Mouse (Mus musculus): ENCODE data around the gene Pik3cd.

DNA sequence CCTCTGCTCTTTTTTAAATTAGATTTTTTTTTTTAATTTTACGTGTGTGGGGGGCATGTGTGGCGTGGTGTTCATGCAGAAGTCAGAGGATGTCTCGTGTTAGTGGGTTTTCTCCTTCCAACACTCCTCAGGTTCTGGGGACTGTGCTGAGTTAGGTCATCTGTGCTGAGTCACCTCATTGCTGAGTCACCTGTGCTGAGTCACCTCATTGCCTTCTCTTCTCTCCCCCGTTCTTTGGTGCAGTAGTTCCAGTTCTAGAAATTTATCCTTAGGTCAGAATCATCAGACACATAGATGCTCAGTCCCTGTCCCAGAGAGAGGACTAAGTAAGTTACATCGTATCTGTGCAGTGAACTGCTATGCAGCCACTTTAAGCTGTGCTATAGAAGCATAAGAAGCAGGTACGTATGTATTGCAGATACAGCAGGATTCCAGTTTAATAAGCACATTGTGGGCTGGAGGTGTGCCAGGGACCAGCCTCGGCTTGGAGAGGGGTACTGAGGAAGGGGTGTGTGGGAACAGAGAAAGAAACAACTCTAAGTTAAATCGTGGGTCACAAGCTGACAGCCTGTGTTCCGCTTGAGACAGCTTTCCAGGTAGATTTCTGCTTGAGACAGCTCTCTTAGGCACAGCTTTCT lies 69.6 kb downstream of the Pik3cd start:
- no peak for TF ChIP-seq CTCF (IDR thresholded peaks at IDR 0.05; ENCODE audit: low read depth, low read length)
- TF ChIP-seq POLR2A (IDR thresholded peaks at IDR 0.05; ENCODE audit: extremely low read depth, insufficient read depth, low read length) = no peak
